Mouse (Mus musculus): ENCODE measurements at regions not wholly inside any gene's neighbourhood (a gene's known extent, or its start where the extent isn't known, plus 50 kb on each side); places are given as distances from the start of the nearest gene placed in this dataset.

- TF ChIP-seq CTCF (IDR thresholded peaks at IDR 0.05; ENCODE audit: low read depth) (no peak), EP300 (IDR thresholded peaks at IDR 0.05; ENCODE audit: low read depth) (no peak)
These were observed 70.8 kb upstream of the Cdh6 start for GRCm38 (mm10) chr15:13244306-13244705.

Data from liver, postnatal 0 days (tissue).